In genomic region chr11:98582551-98583264, GRCm38 (mm10) we compare ENCODE assay signal across 14 mouse cellular contexts. TPM values are rescaled to one million over a fixed set of nuclear protein-coding genes. Genes with fewer than 3 reads are reported as not detected.
DNase-seq lines count a peak whose midpoint lies in the region; ATAC-seq and TF ChIP-seq lines count a peak whose summit lies in the region.
"Had no signal": no experiment of that assay in that cellular context is flagged by ENCODE, and none has a peak within 500 bp of the region (broad histone marks: within the 10 kb centered on the region; RNA-seq: fewer than 3 reads in every experiment).

No protein-coding gene starts in this region.

- TF ChIP-seq CTCF in lung, embryonic 14.5 days (IDR thresholded peaks at IDR 0.05; ENCODE audit: low read depth) = no peak
- TF ChIP-seq CTCF in lung, postnatal 0 days (IDR thresholded peaks at IDR 0.05) = no peak

- WGBS in lung, embryonic 14.5 days = 80% methylated on average over 12 of the region's 12 CpGs
- WGBS in lung, postnatal 0 days = 81% methylated on average over 12 of the region's 12 CpGs
- 92% methylated on average over 12 of the region's 12 CpGs for WGBS in limb, embryonic 10.5 days

- peak overlapping the region; percentile 20; the same call in 1 of the 2 replicates for H3K9ac ChIP-seq in lung, embryonic 14.5 days
- no peak overlapping the region for H3K9ac ChIP-seq in lung, postnatal 0 days (replicated peaks; ENCODE audit: low read depth)
- H3K9ac ChIP-seq: forebrain, embryonic 15.5 days had no signal

- TF ChIP-seq EP300 in lung, postnatal 0 days (IDR thresholded peaks at IDR 0.05) = no peak

- H3K4me2 ChIP-seq in lung, embryonic 14.5 days = peak overlapping the region; percentile 33; the same call in 1 of the 2 replicates
- H3K4me2 ChIP-seq in lung, postnatal 0 days (replicated peaks; ENCODE audit: low read depth, low read length) = no peak overlapping the region
- H3K4me2 ChIP-seq: forebrain, embryonic 15.5 days had no signal

- H3K27me3 ChIP-seq in lung, embryonic 14.5 days (ENCODE audit: insufficient read depth, low read length) = no peaks in the 10 kb centered on the region
- no peaks in the 10 kb centered on the region for H3K27me3 ChIP-seq in lung, postnatal 0 days (replicated peaks; ENCODE audit: insufficient read depth, low read length)
- H3K27me3 ChIP-seq in limb, embryonic 10.5 days (ENCODE audit: low read depth, poor library complexity, severe bottlenecking) = no peaks in the 10 kb centered on the region
- H3K27me3 ChIP-seq: CH12.LX; forebrain, embryonic 15.5 days had no signal

- peaks cover 30% of the 10 kb centered on the region for H3K36me3 ChIP-seq in lung, embryonic 14.5 days (ENCODE audit: insufficient read depth)
- no peaks in the 10 kb centered on the region for H3K36me3 ChIP-seq in lung, postnatal 0 days (ENCODE audit: insufficient read depth, low read length)
- H3K36me3 ChIP-seq in limb, embryonic 10.5 days = peaks cover 50% of the 10 kb centered on the region

- peak overlapping the region; percentile 48; the same call in 1 of the 2 replicates for H3K27ac ChIP-seq in lung, embryonic 14.5 days (ENCODE audit: low read depth)
- no peak overlapping the region for H3K27ac ChIP-seq in lung, postnatal 0 days (ENCODE audit: low read length)
- 0 out of 2 replicates have a peak overlapping the region, but pooled peaks have one; percentile 19 for H3K27ac ChIP-seq in limb, embryonic 10.5 days
- H3K27ac ChIP-seq: forebrain, embryonic 15.5 days had no signal

- peaks cover 6% of the 10 kb centered on the region for H3K4me1 ChIP-seq in lung, embryonic 14.5 days (ENCODE audit: insufficient read depth)
- H3K4me1 ChIP-seq in lung, postnatal 0 days (ENCODE audit: insufficient read depth, low read depth, low read length) = peaks cover 7% of the 10 kb centered on the region; the same call in 1 of the 2 replicates
- peaks cover 27% of the 10 kb centered on the region for H3K4me1 ChIP-seq in limb, embryonic 10.5 days

- no peaks in the 10 kb centered on the region for H3K9me3 ChIP-seq in lung, embryonic 14.5 days (ENCODE audit: low read depth, low read length)
- H3K9me3 ChIP-seq in lung, postnatal 0 days (ENCODE audit: low read length) = no peaks in the 10 kb centered on the region
- H3K9me3 ChIP-seq in limb, embryonic 10.5 days (replicated peaks) = no peaks in the 10 kb centered on the region
- H3K9me3 ChIP-seq: forebrain, embryonic 15.5 days had no signal

- H3K4me3 ChIP-seq in lung, embryonic 14.5 days (ENCODE audit: low read depth, low read length) = no peak overlapping the region
- H3K4me3 ChIP-seq in lung, postnatal 0 days (ENCODE audit: low read depth, low read length) = no peak overlapping the region
- no peak overlapping the region; the same call in 1 of the 2 replicates for H3K4me3 ChIP-seq in limb, embryonic 10.5 days
- H3K4me3 ChIP-seq: forebrain, embryonic 15.5 days had no signal

- no peak for ATAC-seq in lung, embryonic 14.5 days (ENCODE audit: insufficient read depth)
- no peak for ATAC-seq in lung, postnatal 0 days
- ATAC-seq in activated CD4-positive, CD25-positive, alpha-beta regulatory T cell, adult 4 months = no peak
- ATAC-seq: forebrain, embryonic 15.5 days had no signal

- DNase-seq in lung, embryonic 14.5 days = no peak
- no peak for DNase-seq in lung, postnatal 0 days (ENCODE audit: low spot score)
- DNase-seq in c-Kit-negative CD71-positive TER-119-positive erythroid progenitor cells, embryonic 14.5 days (ENCODE audit: low read depth, low spot score) = peak; percentile 74
- no peak for DNase-seq in limb, embryonic 10.5 days (ENCODE audit: low spot score)
- peak; percentile 56 to 64 for DNase-seq in spleen, postnatal 10 days (ENCODE audit: low spot score in 2 of 2)
- no peak for DNase-seq in left cerebral cortex, adult 18-20 months (ENCODE audit: low spot score in 2 of 2)
- DNase-seq: kidney, postnatal 4 days; lung, postnatal 14 days; thymus, adult 2 months had no signal

RNA-seq across cellular contexts. Expression of gene Ormdl3, which starts 4.5 kb away (rescaled TPM):
- polyA plus RNA-seq in lung, embryonic 14.5 days (2014; fragmentation: Nextera tagmentation; extraction: Ambion mirVana) = 6.6 and 6.9 TPM in 2 replicates
- 43.7 and 45.3 TPM in 2 replicates for polyA plus RNA-seq in lung, postnatal 0 days (2015; fragmentation: Nextera tagmentation; extraction: Ambion mirVana)
- 46.9 and 55.0 TPM in 2 replicates for polyA plus RNA-seq in limb, embryonic 10.5 days (2016; fragmentation: Nextera tagmentation; extraction: Ambion mirVana)
- polyA plus RNA-seq in activated CD4-positive, CD25-positive, alpha-beta regulatory T cell, adult 4 months (2017; shearing (Covaris generic)) = 10 to 100 TPM; 15.8 to 37.6 TPM
- total RNA-seq in left cerebral cortex, adult 18-20 months (2021) = 10 to 100 TPM; 46.0 to 49.4 TPM

RNA-seq across cellular contexts. Expression of gene Lrrc3c, which starts 15.4 kb away (rescaled TPM):
- polyA plus RNA-seq in lung, embryonic 14.5 days (2014; fragmentation: Nextera tagmentation; extraction: Ambion mirVana) = not detected in 2 replicates
- not detected in 2 replicates for polyA plus RNA-seq in lung, postnatal 0 days (2015; fragmentation: Nextera tagmentation; extraction: Ambion mirVana)
- not detected in 2 replicates for polyA plus RNA-seq in limb, embryonic 10.5 days (2016; fragmentation: Nextera tagmentation; extraction: Ambion mirVana)
- not detected for polyA plus RNA-seq in activated CD4-positive, CD25-positive, alpha-beta regulatory T cell, adult 4 months (2017; shearing (Covaris generic))
- not detected for total RNA-seq in left cerebral cortex, adult 18-20 months (2021)
- total RNA-seq: CH12.LX; left cerebral cortex, postnatal 14 days had no signal
- polyA plus RNA-seq: forebrain, embryonic 15.5 days; gonadal fat pad, adult 2 months; thymus, adult 2 months had no signal

RNA-seq across cellular contexts. Expression of gene Zpbp2, which starts 31.8 kb away (rescaled TPM):
- 0.57 TPM in 1 of 2 replicates, not detected in the other for polyA plus RNA-seq in lung, embryonic 14.5 days (2014; fragmentation: Nextera tagmentation; extraction: Ambion mirVana)
- polyA plus RNA-seq in lung, postnatal 0 days (2015; fragmentation: Nextera tagmentation; extraction: Ambion mirVana) = 0.10 and 0.21 TPM in 2 replicates
- polyA plus RNA-seq in limb, embryonic 10.5 days (2016; fragmentation: Nextera tagmentation; extraction: Ambion mirVana) = 0.14 TPM in 1 of 2 replicates, not detected in the other
- polyA plus RNA-seq in activated CD4-positive, CD25-positive, alpha-beta regulatory T cell, adult 4 months (2017; shearing (Covaris generic)) = 1 to 10 TPM; 4.2 to 7.1 TPM
- not detected for total RNA-seq in left cerebral cortex, adult 18-20 months (2021)
- total RNA-seq: left cerebral cortex, postnatal 14 days had no signal

RNA-seq across cellular contexts. Expression of gene Ikzf3, which starts 36.9 kb away (rescaled TPM):
- polyA plus RNA-seq in lung, embryonic 14.5 days (2014; fragmentation: Nextera tagmentation; extraction: Ambion mirVana) = 0.14 and 0.32 TPM in 2 replicates
- polyA plus RNA-seq in lung, postnatal 0 days (2015; fragmentation: Nextera tagmentation; extraction: Ambion mirVana) = 0.20 and 0.43 TPM in 2 replicates
- polyA plus RNA-seq in limb, embryonic 10.5 days (2016; fragmentation: Nextera tagmentation; extraction: Ambion mirVana) = not detected in 2 replicates
- polyA plus RNA-seq in activated CD4-positive, CD25-positive, alpha-beta regulatory T cell, adult 4 months (2017; shearing (Covaris generic)) = 100 to 1,000 TPM in 1 of 2 experiments, 10 to 100 TPM in 1; 95.8 to 124 TPM
- total RNA-seq in left cerebral cortex, adult 18-20 months (2021) = under 1 TPM; 0.33 TPM

RNA-seq across cellular contexts. Expression of gene Gm12355, which starts 42.8 kb away (rescaled TPM):
- polyA plus RNA-seq in lung, embryonic 14.5 days (2014; fragmentation: Nextera tagmentation; extraction: Ambion mirVana) = 1.2 and 1.4 TPM in 2 replicates
- polyA plus RNA-seq in lung, postnatal 0 days (2015; fragmentation: Nextera tagmentation; extraction: Ambion mirVana) = 0.14 and 0.70 TPM in 2 replicates
- 1.3 and 1.8 TPM in 2 replicates for polyA plus RNA-seq in limb, embryonic 10.5 days (2016; fragmentation: Nextera tagmentation; extraction: Ambion mirVana)
- 1 to 10 TPM; 2.2 to 10.0 TPM for polyA plus RNA-seq in activated CD4-positive, CD25-positive, alpha-beta regulatory T cell, adult 4 months (2017; shearing (Covaris generic))
- 10 to 100 TPM; 11.7 to 12.1 TPM for total RNA-seq in left cerebral cortex, adult 18-20 months (2021)
- polyA plus RNA-seq: gonadal fat pad, adult 2 months; thymus, adult 2 months had no signal

Comparison
In these comparisons a context has a peak if more than half of its experiments do, and no peak if none do; other contexts are left out.
1. DNase-seq: peak in c-Kit-negative CD71-positive TER-119-positive erythroid progenitor cells, embryonic 14.5 days (single experiment) and spleen, postnatal 10 days (2 of 2); none in lung, embryonic 14.5 days (single experiment), lung, postnatal 0 days (single experiment), limb, embryonic 10.5 days (single experiment) and left cerebral cortex, adult 18-20 months (0 of 2).